Mouse (Mus musculus) CH12.LX (cell line): ENCODE data around the gene Phkg2.

Experiments used
- ETS1 ChIP-seq: conservative IDR thresholded peaks from 2 replicates; pipeline ENCODE4 v1.6.1; 2012; ENCODE audit warnings: low read depth, mild to moderate bottlenecking, inconsistent platforms, low read length, improper control_type of control experiment, moderate library complexity
- MAFK ChIP-seq: IDR thresholded peaks from 2 replicates; pipeline ENCODE4 v1.6.1; 2011; ENCODE audit warnings: low read length, improper control_type of control experiment; ENCODE audit not compliant: insufficient replicate concordance
- MXI1 ChIP-seq: IDR thresholded peaks from 2 replicates; pipeline ENCODE4 v1.6.1; 2011; ENCODE audit warnings: mild to moderate bottlenecking, low read depth, low read length, improper control_type of control experiment

- TF ChIP-seq ETS1 (no peak), MXI1 (no peak), MAFK (no peak)
Measured at GRCm38 (mm10) chr7:127551558-127551957, 21.6 kb upstream of the Phkg2 start.
